Mouse (Mus musculus) stomach, postnatal 0 days (tissue): Measurements from ENCODE around the gene Chn1. TPM values are rescaled to one million over a fixed set of nuclear protein-coding genes. Genes with fewer than 3 reads are reported as not detected.

Experiments used
- ATAC-seq: fragments of 200-750 bp; cut with Nextera tagmentation; 2 replicates; pipeline ENCODE4 v1.8.0; 2017; ENCODE audit not compliant: low FRiP score, low TSS enrichment
- DNase-seq: peaks from one replicate; pipeline ENCODE4 v3.0.0-alpha.2; 2016; ENCODE audit warnings: low spot score
- H3K27ac ChIP-seq: fragments of 300-500 bp; sonication (generic); replicated peaks from 2 replicates; pipeline ENCODE4 v1.5.1; 2014; ENCODE audit warnings: mild to moderate bottlenecking, control low read depth
- H3K27me3 ChIP-seq: fragments of 300-500 bp; sonication (generic); 2 replicates; pipeline ENCODE4 v1.6.1; 2014; ENCODE audit warnings: low read length; ENCODE audit not compliant: control insufficient read depth, insufficient read depth
- H3K36me3 ChIP-seq: fragments of 300-500 bp; sonication (generic); 2 replicates; pipeline ENCODE4 v1.6.1; 2014; ENCODE audit warnings: low read length, mixed read lengths; ENCODE audit not compliant: control insufficient read depth, insufficient read depth
- H3K4me1 ChIP-seq: fragments of 300-500 bp; sonication (generic); replicated peaks from 2 replicates; pipeline ENCODE4 v1.6.1; 2014; ENCODE audit warnings: antibody characterized with exemption; ENCODE audit not compliant: control insufficient read depth, insufficient read depth
- H3K4me2 ChIP-seq: fragments of 300-500 bp; sonication (generic); replicated peaks from 2 replicates; pipeline ENCODE4 v1.6.1; 2014; ENCODE audit warnings: low read depth, mild to moderate bottlenecking, control low read depth, moderate library complexity
- H3K4me3 ChIP-seq: fragments of 300-500 bp; sonication (generic); 2 replicates; pipeline ENCODE4 v1.5.1; 2014; ENCODE audit warnings: low read depth, low read length, control low read depth
- H3K9ac ChIP-seq: fragments of 300-500 bp; sonication (generic); 2 replicates; pipeline ENCODE4 v1.6.1; 2014; ENCODE audit warnings: mild to moderate bottlenecking, low read length, control low read depth, mixed read lengths
- H3K9me3 ChIP-seq: fragments of 300-500 bp; sonication (generic); 2 replicates; pipeline ENCODE4 v1.6.1; 2016; ENCODE audit warnings: low read length; ENCODE audit not compliant: control insufficient read depth
- CTCF ChIP-seq: IDR thresholded peaks from 2 replicates; pipeline ENCODE4 v1.5.1; 2016; ENCODE audit warnings: antibody characterized with exemption, low read depth, mild to moderate bottlenecking, moderate library complexity
- EP300 ChIP-seq: optimal IDR thresholded peaks from 2 replicates; pipeline ENCODE3; 2016; ENCODE audit warnings: antibody characterized with exemption
- WGBS: fragments of 180-500 bp; shearing (Covaris S2); extraction: QIAGEN DNeasy Blood & Tissue Kit; methylation state at CpG from one replicate; pipeline ENCODE4 v1.1.7; 2014; 5-methylcytosine and 5-hydroxymethylcytosine counted together
- polyA plus RNA-seq: library from polyadenylated mRNA; unstranded; fragments of >200 nt; fragmentation: Nextera tagmentation; extraction: Ambion mirVana; gene quantifications from 2 replicates; pipeline ENCODE4 v1.2.1, GENCODE M21; 2015

Gene Chn1
- polyA plus RNA-seq, 1 experiment from 2014 or later: 7.4 TPM

DNA sequence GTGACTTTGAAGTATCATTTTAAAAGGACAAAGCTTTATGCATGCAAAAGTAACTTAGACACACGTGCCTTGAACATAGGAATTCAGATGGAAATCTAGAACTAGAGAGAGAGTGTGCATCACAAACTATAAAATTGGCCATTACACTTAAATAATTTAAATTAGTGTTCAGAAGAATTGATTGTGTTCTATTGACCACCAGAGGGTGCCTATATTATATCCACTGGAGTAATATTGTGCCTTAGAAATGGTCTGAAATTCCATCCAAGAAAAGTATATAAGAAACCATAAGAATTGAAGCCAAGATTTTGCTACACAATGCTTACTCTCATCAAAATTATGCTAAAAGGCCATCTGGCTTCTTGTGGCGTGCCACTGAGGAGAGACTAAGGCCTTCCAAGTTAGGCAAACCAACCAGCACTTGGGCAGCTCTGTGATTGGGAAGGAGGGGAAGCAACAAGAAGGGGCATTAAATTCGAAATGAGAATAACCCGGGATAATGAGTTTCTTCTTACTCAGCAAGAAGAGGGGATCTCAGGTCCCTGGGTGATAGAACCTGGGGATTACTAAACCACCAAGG, 4.0 kb upstream of the Chn1 start:
- no peak overlapping the region for H3K4me2 ChIP-seq
- 77% methylated on average over 4 of the region's 4 CpGs for WGBS
- H3K9ac ChIP-seq: no peak overlapping the region
- DNase-seq (no peak), ATAC-seq (no peak)
- H3K9me3 ChIP-seq: no peaks in the 10 kb centered on the region
- no peaks in the 10 kb centered on the region for H3K27me3 ChIP-seq
- no peak overlapping the region for H3K4me3 ChIP-seq
- H3K36me3 ChIP-seq: no peaks in the 10 kb centered on the region
- TF ChIP-seq CTCF: peak; percentile 27
- no peak for TF ChIP-seq EP300
- H3K4me1 ChIP-seq: no peaks in the 10 kb centered on the region
- no peak overlapping the region for H3K27ac ChIP-seq

DNA sequence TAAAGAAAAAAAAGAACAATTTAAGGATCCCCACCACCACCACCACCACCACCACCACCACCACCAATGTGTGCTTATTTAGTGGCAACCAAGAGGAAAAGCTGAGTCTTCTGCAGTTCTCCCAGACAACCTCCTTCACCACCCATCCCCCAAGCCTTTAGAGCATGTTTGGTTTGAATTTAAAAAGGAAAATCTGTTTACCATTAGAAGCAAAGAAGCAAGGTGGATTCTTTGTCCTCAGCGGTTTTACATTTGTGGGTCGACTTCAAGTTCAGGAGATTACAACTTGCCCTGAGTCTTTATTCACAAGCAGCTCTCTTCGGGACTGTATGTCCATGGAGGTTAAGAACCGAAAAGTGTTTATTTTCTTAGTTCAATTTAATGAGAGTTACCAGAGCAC, 1.8 kb upstream of the Chn1 start:
- Histone ChIP-seq H3K4me1 (no peaks in the 10 kb centered on the region), H3K4me2 (no peak overlapping the region), H3K4me3 (no peak overlapping the region), H3K27ac (no peak overlapping the region), H3K27me3 (no peaks in the 10 kb centered on the region), H3K9ac (no peak overlapping the region), H3K36me3 (no peaks in the 10 kb centered on the region), H3K9me3 (no peaks in the 10 kb centered on the region)
- no peak for ATAC-seq
- no peak for DNase-seq
- WGBS: 40% methylated on average over 4 of the region's 4 CpGs
- no peak for TF ChIP-seq CTCF
- no peak for TF ChIP-seq EP300

DNA sequence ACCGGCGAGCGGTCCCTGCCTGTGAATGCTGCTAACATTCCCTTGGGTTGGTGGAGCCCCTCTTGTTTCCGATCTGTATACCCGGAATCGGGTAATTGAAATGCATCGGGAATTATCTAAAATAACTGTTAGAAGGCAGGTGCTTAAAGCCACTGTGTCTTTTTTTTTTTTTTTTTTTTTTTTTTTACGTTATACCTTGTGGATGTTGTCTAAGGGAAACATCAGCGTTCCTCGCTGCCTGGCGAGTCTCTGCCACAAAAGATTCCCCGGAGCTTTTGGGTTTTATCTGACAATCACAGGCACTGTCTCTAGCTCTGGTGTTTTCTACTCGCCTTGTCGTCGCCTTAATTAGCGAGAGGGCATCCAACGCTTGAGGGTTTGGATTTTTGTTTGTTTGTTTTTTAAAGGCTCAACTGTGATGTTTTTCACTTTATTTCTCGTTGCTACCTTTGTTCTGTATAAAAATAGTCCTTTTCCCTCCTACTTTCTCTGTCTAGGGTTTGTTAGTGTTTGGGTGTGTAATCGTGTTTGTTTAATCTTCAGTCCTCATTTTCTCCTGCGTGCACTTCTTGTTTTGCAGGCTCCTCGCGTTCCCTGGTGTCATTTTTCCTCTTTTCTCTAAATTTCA, 651 bp upstream of the Chn1 start:
- Histone ChIP-seq H3K9ac (peak overlapping the region; percentile 63), H3K27ac (no peak overlapping the region), H3K4me1 (no peaks in the 10 kb centered on the region), H3K36me3 (no peaks in the 10 kb centered on the region), H3K4me2 (peak overlapping the region; percentile 91), H3K9me3 (no peaks in the 10 kb centered on the region), H3K27me3 (no peaks in the 10 kb centered on the region), H3K4me3 (peak overlapping the region; percentile 77)
- ATAC-seq (no peak), DNase-seq (no peak)
- WGBS: 2% methylated on average over 22 of the region's 22 CpGs
- no peak for TF ChIP-seq CTCF
- no peak for TF ChIP-seq EP300

DNA sequence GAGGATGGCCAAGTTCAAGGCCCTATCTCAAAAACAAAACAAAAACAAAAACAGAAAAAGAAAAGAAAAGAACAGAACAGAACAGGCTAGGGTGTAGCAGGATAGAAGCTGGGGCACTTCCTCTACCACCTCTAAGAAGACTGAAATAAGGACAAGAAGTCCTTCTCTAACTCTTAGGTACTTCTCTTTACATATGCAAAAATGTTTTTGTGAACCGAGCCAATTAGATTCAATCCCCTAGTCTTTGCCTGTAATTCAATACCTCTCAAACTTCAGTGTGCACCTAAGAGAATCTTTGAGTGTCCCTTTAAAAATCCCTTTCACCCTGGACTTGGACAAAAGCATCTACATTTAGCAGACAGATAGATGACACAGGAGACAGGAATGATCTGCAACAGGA, 2.2 kb downstream of the Chn1 start:
- ATAC-seq (no peak), DNase-seq (no peak)
- Histone ChIP-seq H3K4me3 (no peak overlapping the region), H3K4me1 (no peaks in the 10 kb centered on the region), H3K9me3 (no peaks in the 10 kb centered on the region), H3K27ac (no peak overlapping the region), H3K36me3 (no peaks in the 10 kb centered on the region), H3K4me2 (no peak overlapping the region), H3K27me3 (no peaks in the 10 kb centered on the region), H3K9ac (no peak overlapping the region)
- TF ChIP-seq CTCF: no peak
- no peak for TF ChIP-seq EP300
- WGBS: 38% methylated on average over 1 of the region's 1 CpGs

DNA sequence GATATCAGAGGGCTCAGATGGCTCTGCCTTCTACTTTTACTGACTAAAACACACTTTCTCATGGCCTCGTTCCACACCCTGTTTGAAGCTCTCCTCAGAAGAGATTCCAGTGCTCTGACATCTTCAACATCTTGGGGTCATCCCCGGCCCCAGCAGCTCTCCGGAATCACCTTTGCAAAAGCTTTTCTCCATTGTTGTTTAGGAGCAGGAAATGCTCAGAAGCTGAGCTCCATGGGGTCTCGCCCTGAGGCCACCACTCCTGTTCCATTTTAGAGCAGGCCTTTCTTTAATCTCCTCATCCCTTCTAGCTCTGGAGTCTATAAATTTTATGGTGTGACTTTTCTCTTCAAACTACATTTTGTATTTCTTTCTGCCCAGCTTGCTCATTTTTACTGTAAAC, 6.5 kb downstream of the Chn1 start:
- WGBS: 79% methylated on average over 4 of the region's 4 CpGs

DNA sequence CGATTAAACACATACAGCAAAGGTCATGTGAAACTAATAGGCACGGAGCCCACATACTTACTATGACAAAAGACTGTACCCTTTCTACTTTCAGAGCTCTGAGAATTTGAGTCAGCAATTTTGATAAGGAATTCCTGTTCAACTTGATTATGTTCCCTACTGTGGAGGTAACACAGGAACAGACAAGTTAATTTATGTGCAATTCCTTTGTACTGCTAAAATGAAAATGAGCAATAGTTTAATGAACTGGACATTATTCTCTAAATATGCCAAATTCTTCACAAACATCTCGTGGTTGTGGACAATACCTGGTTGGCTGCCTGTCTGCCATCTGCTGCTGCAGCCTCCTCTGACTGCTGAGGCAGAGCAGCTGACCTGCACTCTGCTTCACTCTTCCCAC, 11.6 kb downstream of the Chn1 start:
- no peaks in the 10 kb centered on the region for H3K36me3 ChIP-seq
- 40% methylated on average over 3 of the region's 3 CpGs for WGBS
- no peak for TF ChIP-seq CTCF
- TF ChIP-seq EP300: no peak
- H3K4me3 ChIP-seq: no peak overlapping the region
- H3K9ac ChIP-seq: 0 out of 2 replicates have a peak overlapping the region, but pooled peaks have one; percentile 9
- ATAC-seq: no peak
- H3K27ac ChIP-seq: no peak overlapping the region
- H3K27me3 ChIP-seq: no peaks in the 10 kb centered on the region
- no peak overlapping the region for H3K4me2 ChIP-seq
- no peaks in the 10 kb centered on the region for H3K4me1 ChIP-seq
- DNase-seq: no peak
- H3K9me3 ChIP-seq: no peaks in the 10 kb centered on the region

More for the DNA sequence above, 6.5 kb downstream of the Chn1 start:
- TF ChIP-seq EP300 (no peak), CTCF (no peak)
- Histone ChIP-seq H3K4me3 (no peak overlapping the region), H3K9me3 (no peaks in the 10 kb centered on the region), H3K27me3 (no peaks in the 10 kb centered on the region), H3K36me3 (no peaks in the 10 kb centered on the region), H3K27ac (no peak overlapping the region), H3K4me1 (no peaks in the 10 kb centered on the region), H3K9ac (no peak overlapping the region), H3K4me2 (no peak overlapping the region)
- DNase-seq (no peak), ATAC-seq (no peak)
